Mouse (Mus musculus) lung, embryonic 16.5 days (tissue): ENCODE results near the gene Blvrb. TPM values are rescaled to one million over a fixed set of nuclear protein-coding genes. Genes with fewer than 3 reads are reported as not detected.

Experiments
- ATAC-seq: fragments of 200-750 bp; cut with Nextera tagmentation; 2 replicates; pipeline ENCODE4 v1.8.0; 2017; ENCODE audit warnings: low read depth, mild to moderate bottlenecking, moderate library complexity
- H3K27ac ChIP-seq: fragments of 300-500 bp; sonication (generic); 2 replicates; pipeline ENCODE4 v1.5.1; 2014; ENCODE audit warnings: mild to moderate bottlenecking, control low read depth, low read length
- H3K27me3 ChIP-seq: fragments of 300-500 bp; sonication (generic); 2 replicates; pipeline ENCODE4 v1.6.1; 2014; ENCODE audit warnings: low read depth, low read length, mixed read lengths; ENCODE audit not compliant: control insufficient read depth, insufficient read depth
- H3K36me3 ChIP-seq: fragments of 300-500 bp; sonication (generic); 2 replicates; pipeline ENCODE4 v1.6.1; 2014; ENCODE audit warnings: low read length; ENCODE audit not compliant: control insufficient read depth, insufficient read depth
- H3K4me1 ChIP-seq: fragments of 300-500 bp; sonication (generic); replicated peaks from 2 replicates; pipeline ENCODE4 v1.6.1; 2014; ENCODE audit warnings: low read length, mixed read lengths; ENCODE audit not compliant: control insufficient read depth, insufficient read depth
- H3K4me2 ChIP-seq: fragments of 300-500 bp; sonication (generic); 2 replicates; pipeline ENCODE4 v1.6.1; 2014; ENCODE audit warnings: low read depth, low read length, control low read depth
- H3K4me3 ChIP-seq: fragments of 300-500 bp; sonication (generic); 2 replicates; pipeline ENCODE4 v1.5.1; 2014; ENCODE audit warnings: mild to moderate bottlenecking, low read length, control low read depth
- H3K9ac ChIP-seq: fragments of 300-500 bp; sonication (generic); 2 replicates; pipeline ENCODE4 v1.6.1; 2014; ENCODE audit warnings: low read length, control low read depth
- H3K9me3 ChIP-seq: fragments of 300-500 bp; sonication (generic); 2 replicates; pipeline ENCODE4 v1.6.1; 2016; ENCODE audit warnings: low read length; ENCODE audit not compliant: control insufficient read depth
- WGBS: fragments of 180-500 bp; shearing (Covaris S2); extraction: QIAGEN DNeasy Blood & Tissue Kit; methylation state at CpG from one replicate; pipeline ENCODE4 v1.1.7; 2014; 5-methylcytosine and 5-hydroxymethylcytosine counted together
- polyA plus RNA-seq: library from polyadenylated mRNA; unstranded; fragments of >200 nt; fragmentation: Nextera tagmentation; extraction: Ambion mirVana; gene quantifications from 2 replicates; pipeline ENCODE4 v1.2.1, GENCODE M21; 2015

Gene Blvrb
- polyA plus RNA-seq, 1 experiment from 2014 or later: 58.3 TPM

DNA sequence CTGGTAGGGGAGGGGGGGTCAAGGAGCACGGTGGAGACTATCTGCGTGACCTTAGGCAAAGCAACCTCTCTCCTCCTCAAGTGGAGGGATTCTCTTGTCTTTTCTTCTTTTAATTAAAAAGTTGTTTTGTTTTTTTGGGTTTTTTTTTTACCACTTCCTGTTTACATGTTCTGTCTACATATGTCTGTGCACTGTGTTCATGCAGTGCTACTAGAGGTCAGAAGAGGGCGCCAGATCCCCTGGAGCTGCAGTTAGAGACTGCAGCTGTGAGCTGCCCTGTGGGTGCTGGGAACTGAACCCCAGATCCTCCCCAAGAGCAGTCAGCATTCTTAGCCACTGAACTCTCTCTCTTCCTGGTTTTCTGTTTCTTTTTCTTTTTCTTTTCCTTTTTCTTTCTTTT is 28.7 kb upstream of the Blvrb start:
- Histone ChIP-seq H3K4me1 (no peaks in the 10 kb centered on the region), H3K9me3 (no peaks in the 10 kb centered on the region), H3K4me2 (no peak overlapping the region), H3K9ac (no peak overlapping the region), H3K27ac (no peak overlapping the region), H3K27me3 (no peaks in the 10 kb centered on the region), H3K4me3 (no peak overlapping the region), H3K36me3 (no peaks in the 10 kb centered on the region)
- ATAC-seq: no peak
- WGBS: 66% methylated on average over 3 of the region's 3 CpGs

DNA sequence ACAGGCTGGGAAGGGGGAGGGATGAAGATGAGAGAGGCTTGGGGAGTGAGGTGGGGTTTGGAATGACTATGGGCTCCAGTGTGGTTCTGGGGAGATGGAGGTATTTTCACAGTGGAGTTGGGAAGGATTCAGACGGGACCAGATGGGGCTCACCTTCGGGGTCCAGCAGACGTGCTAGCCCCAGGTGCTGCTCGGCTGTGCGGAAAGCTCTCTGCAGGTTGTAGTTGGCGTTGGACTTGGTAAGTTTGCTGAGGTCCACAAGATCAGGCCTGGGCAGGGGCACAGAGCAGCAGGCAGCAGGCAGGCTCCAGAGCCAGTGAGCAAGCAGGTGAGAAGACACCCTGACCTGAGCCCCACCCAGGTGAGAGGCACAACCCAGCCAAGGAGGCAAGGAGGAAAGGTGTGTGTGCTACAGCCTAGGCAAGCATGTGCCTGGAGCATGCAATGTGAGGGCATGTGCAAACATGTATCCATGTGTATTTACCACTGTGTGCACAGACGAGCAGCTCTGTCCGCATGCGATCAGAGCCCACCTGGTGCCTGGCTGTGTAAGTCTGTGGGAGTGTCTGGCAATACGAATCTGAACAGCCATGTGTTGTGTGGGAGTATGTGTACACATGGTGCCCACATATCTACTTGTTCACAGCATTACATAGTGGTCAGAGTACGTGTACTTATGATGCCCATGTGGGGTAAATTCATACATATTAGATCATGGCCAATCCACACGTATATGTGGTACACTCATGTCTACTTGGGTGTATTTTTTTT is 24.0 kb upstream of the Blvrb start:
- ATAC-seq: no peak
- no peak overlapping the region for H3K4me3 ChIP-seq
- 76% methylated on average over 12 of the region's 12 CpGs for WGBS
- no peaks in the 10 kb centered on the region for H3K4me1 ChIP-seq
- no peak overlapping the region for H3K9ac ChIP-seq
- H3K36me3 ChIP-seq: no peaks in the 10 kb centered on the region
- no peaks in the 10 kb centered on the region for H3K9me3 ChIP-seq
- H3K4me2 ChIP-seq: no peak overlapping the region
- no peak overlapping the region for H3K27ac ChIP-seq
- H3K27me3 ChIP-seq: no peaks in the 10 kb centered on the region

DNA sequence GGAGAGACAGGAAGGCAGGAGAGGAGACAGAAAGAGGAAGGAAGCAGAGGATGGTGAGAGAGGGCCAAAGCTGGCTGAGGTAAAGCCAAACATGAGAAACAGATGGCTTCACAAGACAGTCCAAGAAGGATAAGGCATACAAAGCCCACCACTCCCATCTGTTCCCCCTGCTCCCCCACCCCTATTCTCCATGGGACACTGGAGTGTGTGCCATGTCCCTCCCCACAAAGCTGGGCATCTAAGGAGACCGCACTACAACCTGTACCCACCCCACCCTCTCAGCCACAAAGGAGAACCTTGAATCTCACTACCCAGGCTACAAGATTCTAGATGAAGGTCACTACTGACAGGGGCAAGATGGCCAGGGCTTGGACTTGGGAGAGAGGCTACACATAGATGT is 20.4 kb upstream of the Blvrb start:
- Histone ChIP-seq H3K36me3 (no peaks in the 10 kb centered on the region), H3K4me3 (no peak overlapping the region), H3K27me3 (no peaks in the 10 kb centered on the region), H3K4me1 (no peaks in the 10 kb centered on the region), H3K27ac (no peak overlapping the region), H3K4me2 (no peak overlapping the region), H3K9me3 (peaks cover 2% of the 10 kb centered on the region; the same call in 1 of the 2 replicates), H3K9ac (no peak overlapping the region)
- 83% methylated on average over 1 of the region's 1 CpGs for WGBS
- no peak for ATAC-seq

DNA sequence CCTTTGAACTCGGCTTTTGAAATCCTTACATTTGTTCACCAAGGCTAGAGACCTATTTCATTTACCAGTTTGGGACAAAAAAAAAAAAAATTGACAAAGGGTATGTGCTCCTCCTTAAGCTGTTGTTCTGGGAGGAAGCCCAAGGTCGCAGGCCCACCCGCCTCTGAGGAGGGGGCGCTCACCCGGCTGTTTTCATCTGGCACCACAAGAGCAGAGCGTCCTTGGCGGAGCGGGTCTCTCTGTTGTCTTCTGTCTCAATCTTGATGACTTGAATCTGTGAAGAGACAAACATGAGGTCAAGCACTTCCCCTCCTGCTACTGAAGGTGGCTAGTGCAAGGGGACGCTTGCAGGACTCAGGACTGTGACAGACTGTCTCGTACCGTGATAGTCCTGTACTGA is 19.8 kb upstream of the Blvrb start:
- Histone ChIP-seq H3K27me3 (peaks cover 2% of the 10 kb centered on the region; the same call in 1 of the 2 replicates), H3K27ac (no peak overlapping the region), H3K4me3 (no peak overlapping the region), H3K9me3 (peaks cover 2% of the 10 kb centered on the region; the same call in 1 of the 2 replicates), H3K9ac (no peak overlapping the region), H3K36me3 (no peaks in the 10 kb centered on the region), H3K4me1 (no peaks in the 10 kb centered on the region), H3K4me2 (no peak overlapping the region)
- WGBS: 76% methylated on average over 11 of the region's 11 CpGs
- no peak for ATAC-seq

DNA sequence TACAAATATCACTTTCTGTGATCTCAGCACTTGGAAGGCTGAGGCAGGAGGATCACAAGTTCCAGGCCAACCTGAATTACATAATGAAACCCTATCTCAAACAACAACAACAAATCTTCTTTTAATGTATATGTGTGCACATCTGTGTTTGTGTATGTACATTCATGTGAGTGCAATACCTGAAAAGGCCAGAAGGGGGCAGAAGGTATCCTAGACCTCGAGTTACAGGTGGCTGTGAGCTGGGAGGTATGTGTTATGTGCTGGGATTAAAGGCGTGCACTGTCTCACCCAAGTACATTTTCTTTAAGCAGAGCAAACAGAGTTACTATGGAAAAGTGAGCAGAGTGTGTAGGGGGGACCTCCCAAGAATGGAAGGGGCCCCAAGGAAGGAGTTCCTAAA is 18.6 kb upstream of the Blvrb start:
- ATAC-seq: no peak
- H3K9me3 ChIP-seq: peaks cover 2% of the 10 kb centered on the region; the same call in 1 of the 2 replicates

DNA sequence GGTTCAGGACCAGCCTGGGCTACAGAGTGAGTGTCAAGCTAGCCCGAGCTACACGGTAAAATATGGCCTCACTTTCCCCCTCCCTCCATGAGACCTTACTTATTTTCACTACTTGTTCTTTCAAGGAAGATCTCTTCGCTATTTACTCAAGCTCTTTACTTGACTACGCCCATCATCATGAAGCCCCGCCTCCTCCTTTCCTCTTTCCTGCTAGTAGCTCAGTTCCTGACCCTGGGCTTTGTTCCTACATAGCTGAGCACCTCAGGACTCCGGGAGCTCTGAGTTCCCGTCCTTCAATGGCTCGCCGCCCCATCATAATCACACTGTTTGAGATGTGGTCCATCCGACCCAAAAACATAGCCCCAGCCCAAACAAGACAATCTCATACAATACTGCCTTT is 14.4 kb upstream of the Blvrb start:
- H3K4me1 ChIP-seq: 0 out of 2 replicates have a peak, but pooled peaks cover 4% of the 10 kb centered on the region
- no peaks in the 10 kb centered on the region for H3K36me3 ChIP-seq
- H3K9ac ChIP-seq: no peak overlapping the region
- WGBS: 26% methylated on average over 10 of the region's 10 CpGs
- H3K4me3 ChIP-seq: no peak overlapping the region
- no peak overlapping the region for H3K4me2 ChIP-seq
- peaks cover 14% of the 10 kb centered on the region for H3K27me3 ChIP-seq
- ATAC-seq: no peak
- H3K27ac ChIP-seq: no peak overlapping the region
- peaks cover 2% of the 10 kb centered on the region; the same call in 1 of the 2 replicates for H3K9me3 ChIP-seq

More for the DNA sequence above, 18.6 kb upstream of the Blvrb start:
- no peak overlapping the region for H3K27ac ChIP-seq
- H3K9ac ChIP-seq: no peak overlapping the region
- no peak overlapping the region for H3K4me2 ChIP-seq
- H3K4me1 ChIP-seq: 0 out of 2 replicates have a peak, but pooled peaks cover 4% of the 10 kb centered on the region
- WGBS: 52% methylated on average over 2 of the region's 2 CpGs
- H3K36me3 ChIP-seq: no peaks in the 10 kb centered on the region
- no peak overlapping the region for H3K4me3 ChIP-seq
- peaks cover 8% of the 10 kb centered on the region for H3K27me3 ChIP-seq

DNA sequence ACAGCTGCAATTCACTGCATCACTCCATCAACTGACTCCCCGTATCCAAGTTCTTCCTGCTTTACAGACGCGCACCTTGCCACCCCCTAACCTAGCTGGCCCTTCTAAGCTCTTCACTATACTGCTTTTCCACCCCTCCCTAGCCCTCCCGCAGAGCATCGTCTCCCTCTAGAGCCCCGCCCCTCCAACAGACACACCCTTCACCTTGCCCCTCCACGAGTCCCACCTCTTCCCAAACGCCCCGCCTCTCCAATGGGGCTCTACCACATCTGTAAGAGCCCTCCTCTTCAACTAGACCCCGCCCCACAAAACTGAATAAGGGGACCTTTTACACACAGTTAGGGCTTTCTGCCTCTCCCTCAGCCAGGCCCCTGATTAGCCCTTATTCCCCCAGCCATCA is 14.0 kb upstream of the Blvrb start:
- WGBS: 10% methylated on average over 10 of the region's 10 CpGs
- Histone ChIP-seq H3K9me3 (peaks cover 2% of the 10 kb centered on the region; the same call in 1 of the 2 replicates), H3K27ac (no peak overlapping the region), H3K4me2 (no peak overlapping the region), H3K4me1 (0 out of 2 replicates have a peak, but pooled peaks cover 4% of the 10 kb centered on the region), H3K4me3 (no peak overlapping the region), H3K36me3 (no peaks in the 10 kb centered on the region), H3K27me3 (peaks cover 14% of the 10 kb centered on the region), H3K9ac (no peak overlapping the region)
- no peak for ATAC-seq

DNA sequence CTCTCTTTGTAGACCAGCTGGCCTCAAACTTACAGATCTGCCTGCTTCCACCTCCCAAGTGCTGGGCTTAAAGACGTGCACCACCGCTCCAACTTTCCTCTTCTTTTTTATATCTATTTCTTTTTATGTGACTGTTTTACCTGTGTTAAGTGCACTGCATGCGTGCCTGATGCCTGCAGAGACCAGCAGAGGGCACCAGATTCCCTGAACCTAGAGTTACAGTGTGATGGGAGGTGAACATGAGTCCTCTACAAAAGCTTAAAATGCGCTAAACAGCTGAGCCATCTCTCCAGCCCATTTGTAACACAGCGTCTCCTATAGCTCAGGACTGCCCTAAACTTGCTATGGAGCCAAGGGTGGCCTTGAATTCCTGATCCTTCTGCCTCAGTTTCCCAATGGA is 10.2 kb upstream of the Blvrb start:
- ATAC-seq: no peak
- Histone ChIP-seq H3K9me3 (no peaks in the 10 kb centered on the region), H3K9ac (no peak overlapping the region), H3K4me3 (no peak overlapping the region), H3K4me1 (0 out of 2 replicates have a peak, but pooled peaks cover 4% of the 10 kb centered on the region), H3K4me2 (no peak overlapping the region), H3K27ac (no peak overlapping the region), H3K36me3 (no peaks in the 10 kb centered on the region), H3K27me3 (peaks cover 14% of the 10 kb centered on the region)
- WGBS: 63% methylated on average over 5 of the region's 5 CpGs

DNA sequence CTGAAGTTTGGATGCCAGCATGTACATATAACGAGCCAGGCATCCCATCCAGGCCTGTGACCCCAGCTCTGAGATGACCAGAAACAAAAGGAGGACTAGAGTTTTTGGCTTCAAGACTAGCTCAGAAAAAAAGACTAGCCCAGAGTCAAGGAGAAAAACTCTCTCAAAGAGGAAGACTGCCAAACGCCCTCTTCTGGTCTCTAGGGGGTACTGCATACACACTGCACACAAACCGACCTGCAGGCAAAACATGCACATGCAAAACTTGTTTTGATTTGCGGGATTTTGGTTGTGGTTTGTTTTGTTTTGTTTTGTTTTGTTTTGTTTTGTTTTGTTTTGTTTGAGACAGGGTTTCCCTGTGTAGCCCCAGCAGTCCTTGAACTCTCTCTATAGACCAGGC is 7.8 kb upstream of the Blvrb start:
- H3K4me1 ChIP-seq: no peaks in the 10 kb centered on the region

More for the DNA sequence above, 7.8 kb upstream of the Blvrb start:
- Histone ChIP-seq H3K4me3 (no peak overlapping the region), H3K9ac (no peak overlapping the region), H3K36me3 (no peaks in the 10 kb centered on the region), H3K27me3 (peaks cover 7% of the 10 kb centered on the region), H3K9me3 (no peaks in the 10 kb centered on the region), H3K4me2 (no peak overlapping the region), H3K27ac (no peak overlapping the region)
- WGBS: 72% methylated on average over 4 of the region's 4 CpGs
- ATAC-seq: no peak
